Mouse (Mus musculus): Measurements from ENCODE around the gene Dvl2. TPM values are rescaled to one million over a fixed set of nuclear protein-coding genes. Genes with fewer than 3 reads are reported as not detected.
A peak's percentile ranks its signal among the peaks of the same experiment; 100 is the strongest.

The Dvl2 gene
- polyA plus RNA-seq, 1 experiment from 2014 or later = 6.4 TPM

DNA sequence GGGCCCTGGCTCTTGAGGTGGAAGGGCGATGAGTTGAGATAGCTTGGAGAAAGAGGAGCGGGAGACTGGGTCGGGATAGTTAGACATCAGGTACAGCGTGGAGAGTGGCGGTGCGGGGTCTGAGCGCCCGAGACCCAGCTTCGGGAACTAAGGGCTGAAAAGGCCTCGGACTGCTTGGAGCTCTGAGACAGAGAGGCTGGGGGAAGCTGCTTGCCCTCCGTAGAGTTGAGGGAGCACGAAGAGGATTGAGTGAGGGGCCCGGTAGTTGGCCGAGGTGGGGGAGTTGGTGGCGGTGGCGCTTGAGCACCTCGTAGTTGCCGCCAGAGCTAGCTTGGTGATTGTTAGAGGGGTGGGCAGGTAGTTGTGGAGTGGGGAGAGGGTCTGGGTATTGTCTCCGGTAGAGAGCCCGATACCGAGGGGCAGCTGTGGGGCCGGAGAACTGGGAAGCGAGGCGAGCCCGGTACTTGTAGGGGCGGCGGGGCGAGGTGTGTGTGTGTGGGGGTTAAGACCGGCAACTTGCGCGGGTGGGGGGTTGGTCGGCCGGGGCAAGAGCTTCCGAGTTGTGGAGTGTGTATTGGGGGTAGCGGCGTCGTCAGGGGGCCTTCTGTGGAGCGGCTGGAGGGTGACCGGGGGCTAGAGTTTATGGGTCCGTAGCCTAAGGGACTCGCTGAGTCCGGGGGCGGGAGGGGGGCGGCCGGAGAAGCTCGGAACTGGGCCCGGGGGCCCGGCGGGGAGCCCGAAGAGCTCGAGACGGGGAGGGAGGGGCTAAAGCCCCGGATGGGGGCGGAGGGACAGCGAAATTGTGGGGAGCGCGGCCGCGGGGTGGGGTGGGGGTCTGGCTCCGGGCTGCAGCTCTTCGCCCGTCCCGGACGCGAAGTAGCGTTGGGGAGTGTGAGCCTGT is 4.0 kb upstream of the Dvl2 start:
- Histone ChIP-seq H3K4me1 (replicated peaks) (peaks cover 69% of the 10 kb centered on the region), H3K4me3 (replicated peaks) (peak overlapping the region; percentile 98), H3K9ac (peak overlapping the region; percentile 100), H3K27ac (peak overlapping the region; percentile 99), H3K27me3 (no peaks in the 10 kb centered on the region), H3K9me3 (replicated peaks) (no peaks in the 10 kb centered on the region), H3K4me2 (peak overlapping the region; percentile 90), H3K36me3 (peaks cover 46% of the 10 kb centered on the region)
- DNase-seq (peak; percentile 41), ATAC-seq (ENCODE audit: low read depth) (peak; percentile 5; the same call in 1 of the 2 replicates)
- WGBS (ENCODE audit: insufficient replicate concordance) = 1% methylated on average over 66 of the region's 66 CpGs

DNA sequence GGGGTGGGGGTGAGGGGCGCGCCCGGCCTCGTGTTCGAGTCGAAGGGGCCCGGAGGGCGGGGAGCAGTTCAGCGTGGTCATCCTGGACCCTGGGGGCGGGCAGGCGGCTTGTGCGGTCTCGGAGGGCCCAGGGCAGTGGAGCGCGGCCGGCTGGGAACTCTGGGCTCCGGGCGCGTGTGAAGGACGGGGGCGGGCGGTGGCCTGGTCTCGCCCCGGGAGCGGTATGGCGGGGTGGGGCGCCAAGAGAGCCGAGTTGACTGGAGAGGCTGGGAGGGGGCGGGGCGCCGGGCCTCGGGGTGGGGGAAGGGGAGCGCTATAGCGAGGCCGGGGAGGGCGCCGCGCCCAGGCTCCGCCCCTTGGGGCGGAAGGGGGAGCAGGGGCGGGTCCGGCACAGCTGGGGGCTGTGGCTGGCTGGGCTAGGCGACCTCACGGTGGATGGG is 3.3 kb upstream of the Dvl2 start:
- H3K36me3 ChIP-seq = peaks cover 47% of the 10 kb centered on the region
- DNase-seq (peak; percentile 87), ATAC-seq (ENCODE audit: low read depth) (peak; percentile 70)
- peak overlapping the region; percentile 98 for H3K4me3 ChIP-seq (replicated peaks)
- H3K4me2 ChIP-seq = peak overlapping the region; percentile 90
- H3K27ac ChIP-seq = peak overlapping the region; percentile 99
- 2% methylated on average over 39 of the region's 44 CpGs for WGBS (ENCODE audit: insufficient replicate concordance)
- H3K9ac ChIP-seq = peak overlapping the region; percentile 100
- peaks cover 76% of the 10 kb centered on the region for H3K4me1 ChIP-seq (replicated peaks)
- H3K27me3 ChIP-seq = no peaks in the 10 kb centered on the region
- H3K9me3 ChIP-seq (replicated peaks) = no peaks in the 10 kb centered on the region

DNA sequence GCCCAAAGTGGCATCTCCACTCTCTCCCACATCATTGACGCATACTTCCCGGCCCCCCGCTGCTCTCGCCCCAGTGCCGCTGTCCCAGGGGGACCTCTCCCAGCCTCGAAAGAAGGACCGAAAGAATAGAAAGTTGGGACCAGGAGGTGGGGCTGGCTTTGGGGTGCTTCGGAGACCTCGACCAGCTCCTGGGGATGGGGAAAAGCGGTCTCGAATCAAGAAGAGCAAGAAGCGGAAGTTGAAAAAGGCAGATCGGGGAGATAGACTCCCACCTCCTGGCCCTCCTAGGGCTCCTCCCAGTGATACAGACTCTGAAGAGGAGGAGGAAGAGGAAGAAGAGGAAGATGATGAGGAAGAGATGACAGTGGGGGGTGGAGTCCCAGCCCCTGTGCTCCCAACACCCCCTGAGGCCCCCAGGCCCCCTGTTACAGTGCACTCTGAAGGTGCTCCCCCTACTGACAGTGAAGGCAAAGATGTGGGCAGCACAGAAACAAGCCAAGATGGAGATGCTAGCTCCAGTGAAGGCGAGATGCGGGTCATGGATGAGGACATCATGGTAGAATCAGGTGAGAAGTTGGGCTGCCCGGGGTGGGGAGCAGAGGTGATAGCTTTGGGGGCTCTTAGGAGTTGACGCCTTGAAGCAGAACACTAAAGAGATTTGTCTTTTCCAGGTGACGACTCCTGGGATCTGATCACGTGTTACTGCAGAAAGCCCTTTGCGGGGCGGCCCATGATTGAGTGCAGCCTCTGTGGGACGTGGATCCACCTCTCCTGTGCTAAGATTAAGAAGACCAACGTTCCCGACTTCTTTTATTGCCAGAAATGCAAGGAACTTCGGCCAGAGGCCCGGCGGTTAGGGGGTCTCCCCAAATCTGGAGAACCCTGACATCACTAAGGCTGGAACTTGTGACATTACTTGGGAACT is 1.6 kb upstream of the Dvl2 start:
- WGBS (ENCODE audit: insufficient replicate concordance) = 88% methylated on average over 27 of the region's 27 CpGs
- ATAC-seq (ENCODE audit: low read depth) (no peak), DNase-seq (no peak)
- peaks cover 39% of the 10 kb centered on the region for H3K36me3 ChIP-seq
- peaks cover 81% of the 10 kb centered on the region for H3K4me1 ChIP-seq (replicated peaks)
- H3K9ac ChIP-seq = 0 out of 2 replicates have a peak overlapping the region, but pooled peaks have one; percentile 13
- no peak overlapping the region for H3K4me2 ChIP-seq
- H3K9me3 ChIP-seq (replicated peaks) = no peaks in the 10 kb centered on the region
- H3K27me3 ChIP-seq = no peaks in the 10 kb centered on the region
- peak overlapping the region; percentile 99 for H3K27ac ChIP-seq
- 0 out of 2 replicates have a peak overlapping the region, but pooled peaks have one; percentile 2 for H3K4me3 ChIP-seq (replicated peaks)

DNA sequence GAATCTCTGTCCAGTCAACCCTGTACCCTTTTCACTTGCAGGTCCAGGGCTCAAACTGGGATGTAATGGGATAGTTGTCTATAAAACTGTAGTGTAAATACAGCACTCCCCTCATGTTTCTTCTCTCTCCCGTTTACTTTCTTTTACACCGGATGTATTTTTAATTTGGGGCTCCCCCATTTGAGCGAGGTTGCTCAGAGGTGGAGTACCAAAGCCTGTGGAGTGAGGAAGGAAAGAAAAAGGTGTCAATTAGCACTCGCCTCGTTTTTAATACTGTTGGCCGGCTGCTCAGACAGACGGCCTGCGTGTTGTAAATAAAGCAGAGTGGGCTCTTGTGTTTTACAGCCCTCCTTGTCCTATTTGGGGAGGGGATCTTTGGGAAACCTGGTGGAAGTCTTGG is 729 bp upstream of the Dvl2 start:
- Histone ChIP-seq H3K4me3 (replicated peaks) (peak overlapping the region; percentile 74), H3K27ac (peak overlapping the region; percentile 70), H3K4me1 (replicated peaks) (peaks cover 75% of the 10 kb centered on the region), H3K9ac (no peak overlapping the region), H3K27me3 (no peaks in the 10 kb centered on the region), H3K36me3 (peaks cover 31% of the 10 kb centered on the region), H3K9me3 (replicated peaks) (no peaks in the 10 kb centered on the region), H3K4me2 (peak overlapping the region; percentile 99)
- DNase-seq (no peak), ATAC-seq (ENCODE audit: low read depth) (no peak)
- 84% methylated on average over 8 of the region's 8 CpGs for WGBS (ENCODE audit: insufficient replicate concordance)

DNA sequence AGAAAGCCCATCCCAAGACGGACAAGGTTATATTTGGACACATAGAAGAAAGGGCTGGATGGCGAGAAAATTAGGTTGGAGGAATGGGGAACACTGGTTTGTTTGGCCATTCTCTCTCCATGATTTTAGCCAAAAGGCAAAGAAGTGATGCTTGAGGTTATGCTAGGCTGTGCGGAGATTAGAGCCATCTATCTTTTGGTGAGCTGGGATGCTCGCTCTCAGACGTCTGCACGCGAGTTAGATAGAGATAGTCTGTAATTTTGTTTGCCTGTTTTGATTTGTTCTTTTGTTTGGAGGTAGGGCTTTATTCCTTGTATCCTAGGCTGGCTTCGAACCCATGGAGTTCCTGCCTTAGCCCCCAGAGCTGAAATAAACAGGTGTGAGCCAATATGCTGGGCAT is 764 bp downstream of the Dvl2 start:
- Histone ChIP-seq H3K36me3 (peaks cover 43% of the 10 kb centered on the region), H3K27me3 (no peaks in the 10 kb centered on the region), H3K4me1 (replicated peaks) (peaks cover 72% of the 10 kb centered on the region), H3K4me3 (replicated peaks) (peak overlapping the region; percentile 74), H3K4me2 (peak overlapping the region; percentile 99), H3K27ac (peak overlapping the region; percentile 85), H3K9ac (peak overlapping the region; percentile 85), H3K9me3 (replicated peaks) (no peaks in the 10 kb centered on the region)
- 7% methylated on average over 8 of the region's 8 CpGs for WGBS (ENCODE audit: insufficient replicate concordance)
- no peak for ATAC-seq (ENCODE audit: low read depth)
- no peak for DNase-seq

DNA sequence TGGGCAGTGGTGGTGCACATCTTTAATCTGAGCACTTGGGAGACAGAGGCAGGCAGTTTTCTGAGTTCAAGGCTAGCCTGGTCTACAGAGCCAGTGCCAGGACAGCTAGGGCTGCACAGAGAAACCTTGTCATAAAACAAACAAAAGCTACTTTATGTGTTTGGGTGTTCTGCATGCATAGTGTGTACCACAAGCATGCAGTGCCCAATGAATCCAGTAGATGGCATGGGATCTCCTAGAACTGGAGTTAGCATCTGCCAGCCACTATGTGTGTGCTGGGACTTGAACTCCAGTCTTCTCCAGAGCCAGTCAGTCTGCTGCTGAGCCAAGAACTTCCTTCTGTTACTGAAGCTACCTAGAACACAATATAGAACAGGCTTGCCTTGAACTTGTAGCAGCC is 1.5 kb downstream of the Dvl2 start:
- peaks cover 50% of the 10 kb centered on the region for H3K36me3 ChIP-seq
- ATAC-seq (ENCODE audit: low read depth) (no peak), DNase-seq (peak; percentile 44)
- no peak overlapping the region for H3K27ac ChIP-seq
- peak overlapping the region; percentile 99 for H3K4me2 ChIP-seq
- no peaks in the 10 kb centered on the region for H3K9me3 ChIP-seq (replicated peaks)
- no peak overlapping the region; the same call in 1 of the 2 replicates for H3K9ac ChIP-seq
- peak overlapping the region; percentile 74 for H3K4me3 ChIP-seq (replicated peaks)
- peaks cover 71% of the 10 kb centered on the region for H3K4me1 ChIP-seq (replicated peaks)
- no peaks in the 10 kb centered on the region for H3K27me3 ChIP-seq

DNA sequence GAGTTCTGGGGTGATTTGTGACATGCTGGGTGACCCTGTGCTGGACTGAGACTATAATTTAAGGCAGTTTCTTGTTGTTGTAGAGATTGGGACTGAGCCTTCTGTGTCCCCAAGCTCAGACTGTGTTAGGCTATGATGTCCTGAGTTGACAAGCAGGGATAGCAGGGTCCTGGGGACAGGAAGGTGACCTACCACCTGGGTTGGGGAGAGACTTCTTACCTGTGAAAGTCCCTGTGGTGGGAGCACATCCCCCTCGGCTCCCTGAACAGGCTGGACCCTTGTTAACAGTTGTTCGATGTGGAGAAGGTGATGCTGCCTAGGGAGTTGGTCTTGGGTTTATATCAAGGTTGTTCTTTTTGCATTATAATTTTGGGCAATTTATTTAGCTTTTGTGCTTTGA is 2.1 kb downstream of the Dvl2 start:
- ATAC-seq (ENCODE audit: low read depth) (no peak), DNase-seq (no peak)
- 73% methylated on average over 2 of the region's 2 CpGs for WGBS (ENCODE audit: insufficient replicate concordance)
- peaks cover 56% of the 10 kb centered on the region for H3K36me3 ChIP-seq
- H3K27ac ChIP-seq = no peak overlapping the region
- H3K9ac ChIP-seq = peak overlapping the region; percentile 37; the same call in 1 of the 2 replicates
- H3K9me3 ChIP-seq (replicated peaks) = no peaks in the 10 kb centered on the region
- H3K27me3 ChIP-seq = no peaks in the 10 kb centered on the region
- H3K4me2 ChIP-seq = no peak overlapping the region
- no peak overlapping the region for H3K4me3 ChIP-seq (replicated peaks)
- H3K4me1 ChIP-seq (replicated peaks) = peaks cover 65% of the 10 kb centered on the region

DNA sequence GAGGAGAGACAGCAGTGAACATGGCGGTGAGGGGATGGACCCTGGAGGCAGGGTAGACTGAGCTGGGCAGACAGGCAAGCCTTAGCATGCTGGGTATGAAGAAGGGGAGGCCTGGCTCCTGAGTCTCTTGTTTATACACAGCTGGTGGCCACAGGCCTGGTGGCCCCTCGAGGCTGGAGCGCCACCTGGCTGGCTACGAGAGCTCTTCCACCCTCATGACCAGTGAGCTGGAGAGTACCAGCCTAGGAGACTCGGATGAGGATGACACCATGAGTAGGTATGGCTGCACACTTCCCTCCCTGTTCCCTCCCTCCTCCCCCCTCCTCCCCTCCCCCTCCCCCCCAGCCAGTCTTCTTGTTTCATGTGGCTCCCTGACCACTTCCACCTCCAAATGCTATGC is 5.1 kb downstream of the Dvl2 start:
- Histone ChIP-seq H3K9ac (no peak overlapping the region), H3K27ac (no peak overlapping the region), H3K4me2 (no peak overlapping the region), H3K4me1 (replicated peaks) (peaks cover 35% of the 10 kb centered on the region), H3K9me3 (replicated peaks) (no peaks in the 10 kb centered on the region), H3K36me3 (peaks cover 60% of the 10 kb centered on the region), H3K4me3 (replicated peaks) (no peak overlapping the region), H3K27me3 (no peaks in the 10 kb centered on the region)
- WGBS (ENCODE audit: insufficient replicate concordance) = 68% methylated on average over 5 of the region's 5 CpGs
- ATAC-seq (ENCODE audit: low read depth) = no peak
- no peak for DNase-seq

DNA sequence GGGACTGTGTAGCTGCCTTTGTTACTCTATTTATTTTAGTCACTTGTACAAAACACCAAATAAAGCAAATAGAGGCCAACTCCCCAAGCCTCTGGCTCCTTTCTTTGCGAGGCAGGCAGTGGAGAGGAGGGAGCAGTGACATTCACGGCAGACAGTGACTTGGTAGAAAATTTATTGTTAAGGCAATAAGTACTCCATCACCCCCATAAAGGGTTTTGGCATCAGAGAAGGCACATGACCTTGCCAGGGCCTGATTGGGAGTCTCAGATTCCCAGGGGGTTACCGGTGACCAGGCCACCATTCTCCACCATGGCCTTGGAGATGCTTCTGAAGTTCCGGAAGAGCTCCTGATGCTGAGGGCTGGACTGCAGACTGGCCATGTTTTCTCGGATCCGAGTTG is 9.6 kb downstream of the Dvl2 start:
- no peak for DNase-seq
- H3K27ac ChIP-seq = no peak overlapping the region
- H3K9me3 ChIP-seq (replicated peaks) = no peaks in the 10 kb centered on the region
- ATAC-seq (ENCODE audit: low read depth) = no peak
- H3K4me1 ChIP-seq (replicated peaks) = peaks cover 19% of the 10 kb centered on the region
- peaks cover 86% of the 10 kb centered on the region for H3K36me3 ChIP-seq
- no peak overlapping the region for H3K4me3 ChIP-seq (replicated peaks)
- no peaks in the 10 kb centered on the region for H3K27me3 ChIP-seq
- H3K4me2 ChIP-seq = no peak overlapping the region
- 86% methylated on average over 6 of the region's 6 CpGs for WGBS (ENCODE audit: insufficient replicate concordance)
- no peak overlapping the region for H3K9ac ChIP-seq

DNA sequence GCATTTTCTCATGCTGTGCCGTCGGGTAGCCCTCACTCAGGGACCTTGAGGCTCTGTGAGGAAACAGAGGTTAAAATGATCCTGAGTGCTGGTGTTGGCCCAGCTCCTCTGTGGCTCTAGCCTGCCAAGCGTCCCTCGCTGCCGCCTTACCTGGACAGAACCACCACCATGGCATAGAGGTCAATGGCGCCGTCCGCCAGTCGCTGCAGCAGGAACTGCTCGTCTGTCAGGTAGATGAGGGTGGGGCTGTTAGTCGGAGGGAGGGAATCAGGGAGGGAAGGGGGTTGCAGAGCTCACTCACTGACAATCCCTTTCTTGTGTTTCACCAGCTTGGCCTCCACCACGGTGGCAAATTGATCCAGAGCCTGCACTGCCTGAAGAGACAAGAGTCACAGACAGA is 10.2 kb downstream of the Dvl2 start:
- no peak for DNase-seq
- Histone ChIP-seq H3K9me3 (replicated peaks) (no peaks in the 10 kb centered on the region), H3K4me2 (no peak overlapping the region), H3K36me3 (peaks cover 81% of the 10 kb centered on the region), H3K27me3 (no peaks in the 10 kb centered on the region), H3K4me3 (replicated peaks) (no peak overlapping the region), H3K27ac (0 out of 2 replicates have a peak overlapping the region, but pooled peaks have one; percentile 2), H3K4me1 (replicated peaks) (peaks cover 21% of the 10 kb centered on the region), H3K9ac (no peak overlapping the region)
- no peak for ATAC-seq (ENCODE audit: low read depth)
- WGBS (ENCODE audit: insufficient replicate concordance) = 83% methylated on average over 12 of the region's 12 CpGs

DNA sequence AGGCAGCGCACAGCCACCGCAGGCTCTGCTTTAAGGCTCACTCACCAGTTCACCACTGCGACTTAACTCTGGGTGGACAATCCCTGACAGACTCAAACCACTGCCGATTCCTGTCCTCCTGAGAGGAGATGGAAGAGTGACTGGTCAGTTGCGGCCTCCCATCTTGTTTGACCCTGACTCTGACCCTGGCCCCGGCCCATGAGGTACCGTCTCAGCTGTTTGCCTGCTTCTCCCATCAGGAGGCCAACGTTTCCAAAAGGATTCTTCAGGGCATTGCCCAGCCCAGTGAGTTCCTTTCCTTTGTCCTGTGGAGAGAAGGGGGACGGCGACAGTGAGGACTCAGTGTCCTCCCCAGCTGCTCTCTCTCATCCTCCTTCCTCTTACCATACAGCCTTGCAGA is 10.6 kb downstream of the Dvl2 start:
- no peak overlapping the region for H3K27ac ChIP-seq
- 90% methylated on average over 10 of the region's 10 CpGs for WGBS (ENCODE audit: insufficient replicate concordance)
- no peaks in the 10 kb centered on the region for H3K27me3 ChIP-seq
- peaks cover 26% of the 10 kb centered on the region for H3K4me1 ChIP-seq (replicated peaks)
- H3K9me3 ChIP-seq (replicated peaks) = no peaks in the 10 kb centered on the region
- no peak for ATAC-seq (ENCODE audit: low read depth)
- no peak for DNase-seq
- H3K4me3 ChIP-seq (replicated peaks) = no peak overlapping the region
- H3K9ac ChIP-seq = no peak overlapping the region
- peaks cover 77% of the 10 kb centered on the region for H3K36me3 ChIP-seq
- H3K4me2 ChIP-seq = no peak overlapping the region
